Mouse (Mus musculus): ENCODE measurements around the gene Rspo4.

The Rspo4 gene

DNA sequence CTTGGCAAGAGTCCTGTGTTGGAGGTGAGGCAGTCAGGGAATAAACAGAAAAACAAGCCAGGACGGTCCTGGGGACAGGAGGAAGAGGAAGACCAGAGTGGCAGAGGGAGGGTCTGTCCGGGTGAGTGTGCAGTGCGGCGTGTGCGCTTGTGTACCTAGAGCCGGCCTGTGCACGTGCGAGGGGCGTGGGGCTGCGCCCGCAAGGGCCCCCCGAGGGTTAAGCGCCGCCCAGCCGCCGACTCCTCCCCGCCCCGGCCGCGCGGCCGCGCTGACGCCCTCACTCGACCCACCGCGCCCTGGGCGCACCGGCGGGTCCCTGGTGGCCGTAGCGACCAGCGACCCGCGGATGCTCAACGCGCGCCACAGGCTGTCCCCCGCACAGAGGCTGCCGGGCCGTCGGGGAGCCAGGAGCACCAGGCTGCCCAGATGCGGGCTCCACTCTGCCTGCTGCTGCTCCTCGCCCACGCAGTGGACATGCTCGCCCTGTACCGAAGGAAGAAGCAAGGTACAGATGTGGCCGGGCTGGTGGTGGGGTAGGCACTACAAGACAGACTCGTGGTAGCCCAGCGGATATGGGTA is at the start of gene Rspo4:
Gene Rspo4, plus strand, starts transcription at position 280 of the 579 bp plus-strand sequence.
- no peak for DNase-seq (ENCODE audit: low spot score in 2 of 2)

DNA sequence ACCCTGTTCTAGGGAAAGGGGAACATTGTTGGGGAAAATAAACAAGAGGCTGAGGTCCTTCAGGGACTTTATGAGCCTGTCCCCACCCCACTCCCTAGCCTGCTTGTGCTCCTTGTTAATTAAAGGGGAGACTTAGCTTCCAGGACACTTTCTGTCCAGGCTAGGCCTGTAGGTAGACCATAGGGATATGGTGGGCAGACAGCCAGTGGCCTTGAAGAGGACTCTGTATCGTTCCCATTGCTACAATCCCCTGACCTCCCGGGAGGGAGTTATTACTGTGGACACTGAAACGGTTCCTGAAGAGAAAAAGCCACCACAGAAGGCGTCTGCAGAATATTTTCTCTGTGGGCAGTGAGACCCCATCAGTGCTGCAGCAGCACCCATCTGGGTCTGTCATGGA is 27.1 kb upstream of the Rspo4 start:
- DNase-seq (ENCODE audit: low spot score in 2 of 2), result no peak

DNA sequence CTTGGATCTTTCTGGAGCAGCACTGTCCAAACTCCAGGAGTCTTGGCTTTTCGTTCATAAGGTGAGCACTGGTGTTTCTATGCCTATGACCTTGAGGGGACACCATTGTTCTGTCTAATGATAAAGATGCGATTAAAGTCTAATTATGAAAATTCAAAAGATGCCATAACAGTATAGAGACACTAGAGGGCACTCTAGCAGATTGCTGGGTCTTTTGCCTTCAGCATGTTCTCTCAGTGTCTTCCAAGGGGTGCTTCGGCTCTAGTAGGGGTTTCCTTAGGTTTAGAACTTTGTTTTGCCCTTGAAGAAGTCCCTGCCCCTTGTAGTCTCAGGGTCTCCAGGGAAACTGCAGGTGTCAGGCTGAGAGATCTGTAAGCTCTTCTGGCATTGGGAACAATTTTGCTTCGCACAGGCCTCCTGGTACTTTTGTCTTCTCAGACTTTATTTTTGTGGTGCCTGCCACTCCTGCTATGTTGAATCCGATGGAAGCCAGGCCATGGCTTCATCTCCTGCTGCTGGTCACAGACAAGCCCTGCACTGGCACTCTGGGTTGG is 19.6 kb downstream of the Rspo4 start:
- no peak for DNase-seq (ENCODE audit: low spot score in 2 of 2)

DNA sequence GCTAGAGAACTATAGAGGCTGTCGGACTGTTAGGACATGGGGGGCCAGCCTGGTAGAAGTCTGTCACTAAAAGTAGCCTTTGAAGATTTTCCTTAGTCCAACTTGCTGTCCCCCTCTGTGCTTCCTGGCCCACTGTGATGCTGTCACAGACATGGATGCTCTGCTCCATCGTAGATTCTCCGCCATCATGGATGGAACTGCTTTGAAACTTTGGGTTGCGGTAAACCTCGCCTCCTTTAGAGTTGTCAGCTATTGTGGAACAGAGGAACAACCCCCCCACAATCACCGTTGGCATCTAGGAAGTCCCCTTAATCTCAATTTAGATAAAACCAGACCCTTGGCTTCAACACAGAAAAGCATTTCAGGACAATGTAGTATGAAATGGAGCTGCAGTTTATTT is 22.2 kb downstream of the Rspo4 start:
- DNase-seq (ENCODE audit: low spot score in 2 of 2), result no peak

DNA sequence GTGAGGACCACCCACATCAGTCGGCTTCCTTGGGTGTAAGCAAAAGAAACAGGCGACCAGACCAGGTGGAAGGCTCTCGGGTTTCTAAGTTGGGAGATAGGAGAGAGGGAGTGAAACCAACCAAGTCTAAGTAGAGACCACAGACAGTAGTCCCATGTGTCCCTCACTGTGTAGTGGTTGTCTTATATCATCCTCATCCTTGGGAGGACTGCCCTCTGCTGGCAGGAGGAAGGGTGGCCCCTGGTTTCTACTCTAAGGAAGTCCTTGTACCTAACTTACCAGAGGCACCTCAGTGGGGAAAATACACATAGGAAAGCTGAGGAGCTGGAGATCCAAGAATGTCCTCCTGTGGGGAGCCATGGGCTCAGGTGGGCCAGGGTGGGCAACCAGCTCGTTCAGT is 23.8 kb downstream of the Rspo4 start:
- DNase-seq (ENCODE audit: low spot score in 2 of 2), result peak in 1 of 2 experiments; percentile 81

DNA sequence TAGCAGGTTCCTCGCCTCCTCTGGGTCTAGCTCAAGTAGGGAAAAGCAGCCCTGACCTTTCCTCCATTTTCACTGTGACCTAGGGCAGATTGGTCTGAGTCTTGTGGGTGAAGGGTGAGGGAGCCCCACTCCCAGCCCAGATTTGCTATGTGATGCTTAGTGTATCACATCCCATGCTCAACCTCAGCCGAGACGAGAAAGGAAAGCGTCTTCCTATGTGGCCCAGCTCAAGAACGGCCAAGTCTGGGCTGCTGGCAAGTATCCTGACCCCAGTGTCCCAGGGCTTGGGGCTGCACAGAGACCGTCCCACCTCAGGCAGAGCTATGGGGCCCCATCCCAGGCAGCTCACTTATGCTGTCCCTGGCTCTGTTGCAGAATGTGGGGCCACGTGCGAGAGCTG is 25.5 kb downstream of the Rspo4 start:
- DNase-seq (ENCODE audit: low spot score in 2 of 2), result no peak

DNA sequence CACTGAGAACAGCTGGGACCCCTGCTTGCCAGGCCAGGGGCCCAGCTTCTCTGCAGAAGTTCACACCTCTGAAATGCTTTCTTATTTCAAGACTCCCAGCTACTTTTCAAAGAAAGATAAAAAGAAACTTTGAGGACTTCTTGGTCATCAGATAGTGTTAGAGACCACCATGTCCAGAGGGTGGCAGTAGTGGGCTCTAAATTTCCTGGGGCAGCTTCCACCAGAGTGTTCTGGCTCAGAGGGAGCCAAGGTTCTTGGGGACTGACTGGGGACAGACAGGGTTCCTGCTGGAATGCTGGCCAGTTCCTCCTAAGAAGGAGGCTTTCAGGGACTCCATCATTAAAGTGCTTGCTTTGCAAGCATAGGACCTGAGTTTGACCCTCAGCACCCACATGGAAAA is 31.8 kb downstream of the Rspo4 start:
- DNase-seq (ENCODE audit: low spot score in 2 of 2), result no peak

DNA sequence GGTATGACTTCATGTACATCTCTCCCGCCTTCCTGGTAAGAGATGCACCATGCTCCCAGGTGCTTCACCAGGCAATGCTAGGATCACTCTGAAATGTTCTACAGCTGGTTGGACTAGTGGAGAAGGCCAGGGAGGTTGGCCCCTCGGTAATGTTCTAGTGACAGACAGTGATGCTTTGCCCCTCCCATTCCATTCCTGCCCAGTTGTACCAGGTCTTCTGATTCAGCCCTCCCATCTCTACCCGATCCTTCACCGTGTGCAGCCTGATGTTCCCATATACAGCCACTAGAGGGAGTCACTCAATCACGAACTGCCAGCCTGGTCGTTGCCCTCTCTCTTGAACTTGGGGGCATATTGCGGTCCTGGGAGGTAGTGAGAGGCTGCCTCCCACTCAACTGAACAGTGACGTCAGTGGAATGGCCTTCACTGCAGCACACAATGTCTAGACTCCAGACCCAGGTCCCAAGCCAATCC is 33.3 kb downstream of the Rspo4 start:
- DNase-seq (ENCODE audit: low spot score in 2 of 2), result peak in 1 of 2 experiments; percentile 58

DNA sequence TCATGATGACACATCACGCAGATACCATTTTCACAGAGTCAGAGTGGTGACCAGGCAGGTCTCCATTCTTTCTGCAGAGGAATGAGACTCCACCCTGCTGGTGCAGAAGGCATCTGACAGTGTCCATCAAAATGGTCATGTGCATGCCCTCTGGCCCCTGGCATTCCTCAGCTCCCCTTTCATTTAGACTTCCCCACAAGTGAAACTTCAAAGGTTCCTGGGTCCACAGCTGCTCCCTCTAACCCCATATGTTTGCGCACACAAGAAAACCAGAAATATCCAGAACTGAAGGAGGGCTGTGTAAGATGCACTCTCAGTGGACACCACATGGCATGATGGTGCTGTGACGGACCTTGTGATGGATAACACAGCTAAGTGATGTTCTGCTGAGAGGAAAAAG is 35.9 kb downstream of the Rspo4 start:
- no peak for DNase-seq (ENCODE audit: low spot score in 2 of 2)

DNA sequence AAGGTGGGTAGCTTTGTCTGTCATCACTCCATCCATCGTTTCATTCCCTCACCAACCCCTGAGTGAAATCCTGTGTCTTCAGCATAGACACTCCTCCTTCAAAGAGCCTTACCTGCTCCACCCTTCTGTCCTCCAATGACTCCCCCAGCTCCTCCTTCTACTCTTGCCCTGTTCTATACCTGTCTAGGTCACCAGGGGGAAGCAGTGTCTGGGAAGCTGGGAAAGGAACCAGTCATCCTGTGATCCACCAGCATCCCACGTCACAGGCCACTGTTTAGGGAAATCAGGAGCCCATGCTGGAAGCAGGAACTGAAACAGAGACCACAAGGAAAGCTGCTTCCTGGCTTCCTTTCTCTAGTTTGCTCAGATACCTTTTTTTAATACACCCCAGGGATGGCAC is 37.0 kb downstream of the Rspo4 start:
- no peak for DNase-seq (ENCODE audit: low spot score in 2 of 2)

DNA sequence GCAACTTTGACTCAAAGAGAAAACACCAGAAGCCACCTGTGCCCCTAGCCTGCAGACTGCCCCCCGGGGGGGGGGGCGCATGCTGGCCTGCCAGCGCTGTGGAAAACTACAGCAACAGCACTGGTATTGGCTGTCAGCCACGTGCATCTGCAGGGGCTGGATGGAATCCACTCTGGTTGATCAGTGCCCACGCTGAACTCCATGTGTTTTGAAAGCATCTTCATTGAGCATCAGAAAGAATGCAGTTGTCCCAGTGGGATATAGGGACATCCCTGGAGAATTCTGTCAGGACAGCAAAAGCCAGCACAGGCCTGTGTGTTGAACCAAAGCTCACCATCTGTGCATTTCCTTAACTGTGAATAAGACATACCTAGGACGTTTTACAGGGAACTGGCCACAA is 48.3 kb downstream of the Rspo4 start:
- DNase-seq (ENCODE audit: low spot score in 2 of 2), result peak in 1 of 2 experiments; percentile 30

DNA sequence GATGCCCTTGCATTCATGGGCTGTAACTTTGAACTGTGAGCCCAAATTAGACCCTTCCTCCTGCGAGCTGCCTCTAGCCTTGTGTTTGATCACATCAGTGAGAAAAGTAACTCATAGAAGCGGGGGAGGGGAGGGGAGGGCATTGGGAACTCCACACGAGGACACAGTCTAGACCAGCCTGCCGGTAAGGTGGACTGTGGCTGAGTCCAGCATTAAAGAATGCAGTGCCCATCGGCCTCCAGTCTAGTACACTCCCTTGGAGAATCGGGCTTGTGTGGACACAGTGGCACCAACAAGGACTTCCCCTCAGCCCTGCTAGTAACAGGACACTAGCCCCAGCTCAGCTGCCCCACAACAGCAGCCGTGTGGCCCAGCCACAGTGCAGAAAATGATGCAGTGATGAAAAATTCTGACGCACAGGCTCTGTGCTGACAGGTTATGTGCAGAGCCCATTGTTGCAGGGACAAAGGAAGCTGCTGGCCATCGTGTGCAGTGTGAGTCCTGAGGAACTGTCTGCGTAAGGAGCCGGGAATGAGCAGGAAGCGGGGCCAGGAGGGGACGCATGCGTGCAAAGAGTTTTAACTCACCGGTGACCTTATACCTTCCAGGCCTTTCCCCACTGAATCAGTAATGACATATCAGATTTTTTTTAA is 50.5 kb downstream of the Rspo4 start:
- no peak for DNase-seq (ENCODE audit: low spot score in 2 of 2)

DNA sequence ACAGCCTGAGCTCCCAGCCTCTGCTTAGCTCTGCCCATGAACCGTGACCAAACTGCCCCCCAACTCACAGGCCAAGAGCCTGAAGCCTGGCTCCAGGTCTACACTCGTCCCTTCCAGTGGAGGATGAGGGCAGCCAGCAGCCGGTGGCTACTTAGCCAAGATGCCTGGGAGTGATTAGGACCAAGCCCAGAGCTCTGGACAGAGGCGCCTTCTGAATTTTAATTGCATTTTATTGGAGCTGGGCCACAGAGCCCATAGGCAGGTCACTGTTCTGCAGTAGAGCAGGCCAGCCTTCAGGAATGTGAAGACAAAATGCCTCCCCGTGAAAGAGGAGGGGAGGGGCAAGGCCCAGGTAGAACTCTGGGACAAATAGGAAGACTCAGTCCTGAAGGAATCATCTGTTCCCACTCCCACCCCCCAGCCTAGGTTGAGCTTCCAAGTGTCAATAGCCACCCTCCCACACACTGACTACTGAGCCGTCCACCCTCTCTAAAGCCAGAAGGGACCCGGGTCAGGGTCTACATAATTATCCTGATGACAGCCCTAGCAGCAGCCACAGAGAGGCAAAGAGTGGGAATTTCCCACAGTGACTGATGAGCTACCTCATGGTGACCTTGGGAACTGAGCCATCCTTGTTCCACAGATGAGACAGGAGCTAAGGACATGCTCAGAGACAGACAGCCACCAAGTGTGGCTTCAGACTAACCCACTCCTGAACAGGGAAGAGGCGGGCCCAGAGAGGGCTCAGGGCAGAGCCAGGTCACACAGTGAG is 51.7 kb downstream of the Rspo4 start:
- peak in 1 of 2 experiments; percentile 22 for DNase-seq (ENCODE audit: low spot score in 2 of 2)

DNA sequence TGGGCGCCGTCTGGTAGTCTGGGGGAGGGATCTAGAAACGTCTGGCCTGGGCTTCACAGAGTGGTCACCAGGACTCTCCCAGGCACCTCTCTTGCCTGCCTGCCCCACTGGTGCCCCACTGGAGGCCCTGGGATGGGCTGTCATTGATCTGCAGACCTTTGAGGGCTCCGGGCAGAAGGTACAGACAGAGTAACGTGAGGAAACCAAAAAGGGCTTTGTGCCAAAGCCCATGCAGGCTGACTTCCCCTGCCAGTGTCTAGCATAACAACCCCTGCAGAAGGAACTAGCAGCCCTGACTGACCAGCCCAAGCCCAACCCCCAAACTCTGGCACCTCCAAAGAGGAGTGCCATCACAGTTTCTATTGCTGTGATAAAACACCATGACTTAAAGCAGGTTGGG is 53.2 kb downstream of the Rspo4 start:
- DNase-seq (ENCODE audit: low spot score in 2 of 2), result no peak

DNA sequence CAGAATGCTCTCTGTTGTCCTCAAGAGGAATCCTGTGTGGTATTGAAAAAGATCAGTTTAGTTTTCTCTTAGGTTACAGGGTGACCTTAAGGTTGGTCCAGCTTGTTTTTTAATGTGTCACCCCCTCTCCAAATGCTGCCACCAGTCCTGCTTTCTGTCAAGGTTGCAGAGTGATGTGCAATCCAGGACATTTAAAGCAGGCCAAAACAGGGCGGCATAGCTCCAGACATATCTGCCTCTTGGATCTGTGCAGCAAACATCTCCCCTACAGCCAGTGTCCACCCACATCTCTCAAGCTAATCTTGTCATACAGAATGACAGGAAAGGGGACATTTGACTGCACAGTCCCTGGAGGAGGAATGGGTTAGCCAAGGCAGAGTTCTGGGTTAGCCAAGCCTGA is 55.4 kb downstream of the Rspo4 start:
- DNase-seq (ENCODE audit: low spot score in 2 of 2), result no peak

DNA sequence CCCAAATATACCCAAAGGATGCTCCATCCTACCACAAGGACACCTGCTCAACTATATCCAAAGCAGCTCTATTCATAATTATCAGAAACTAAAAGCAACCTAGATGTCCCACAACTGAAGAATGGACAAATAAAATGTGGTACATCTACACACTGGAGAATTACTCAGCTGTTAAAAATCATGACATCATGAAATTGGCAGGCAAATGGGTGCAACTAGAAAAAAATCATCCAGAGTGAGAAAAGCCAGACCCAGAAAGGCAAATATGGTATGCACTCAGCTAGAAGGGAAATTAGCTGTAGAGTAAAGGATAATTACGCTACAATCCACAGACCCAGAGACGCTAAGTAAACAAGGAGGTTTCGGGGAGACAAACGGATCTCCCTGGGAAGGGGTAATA is 58.1 kb downstream of the Rspo4 start:
- no peak for DNase-seq (ENCODE audit: low spot score in 2 of 2)

DNA sequence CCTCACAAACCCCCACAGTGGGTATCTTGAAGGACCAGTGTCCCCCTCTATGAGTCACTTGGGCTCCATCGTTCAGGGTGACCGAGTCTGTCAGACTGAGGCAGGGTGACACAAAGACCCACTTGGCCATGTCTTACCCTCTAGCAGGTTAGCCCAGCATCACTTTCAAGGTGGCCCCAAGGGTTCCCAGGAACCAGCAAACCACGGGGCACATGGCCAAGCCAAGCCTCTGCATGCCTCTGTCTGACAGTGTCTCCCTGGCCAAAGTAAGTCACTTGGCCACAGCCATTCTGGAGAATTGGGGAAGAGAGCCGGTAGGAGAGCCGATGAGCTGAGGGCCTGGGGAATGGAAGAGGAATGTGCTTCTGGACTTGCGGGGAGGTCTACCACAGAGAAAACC is 60.5 kb downstream of the Rspo4 start:
- DNase-seq (ENCODE audit: low spot score in 2 of 2), result no peak

DNA sequence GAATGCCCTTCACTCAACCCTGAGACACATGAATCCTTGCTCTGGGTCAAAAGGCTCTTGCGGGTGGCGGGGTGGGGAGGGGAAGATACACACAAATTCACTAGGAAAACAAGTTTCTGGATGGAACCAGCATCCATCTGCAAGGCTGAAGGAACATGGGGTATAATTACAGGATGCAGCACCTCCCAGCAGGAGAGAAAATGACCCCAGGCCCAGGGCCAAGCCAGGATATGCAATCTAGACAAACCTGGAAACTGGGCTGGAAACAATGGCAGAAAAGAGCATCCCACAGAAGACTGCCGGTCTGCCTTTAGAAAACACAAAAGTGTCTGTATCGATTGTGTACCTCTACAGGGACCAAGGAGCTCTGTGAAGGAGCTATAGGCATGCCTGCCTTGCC is 61.2 kb downstream of the Rspo4 start:
- no peak for DNase-seq (ENCODE audit: low spot score in 2 of 2)

DNA sequence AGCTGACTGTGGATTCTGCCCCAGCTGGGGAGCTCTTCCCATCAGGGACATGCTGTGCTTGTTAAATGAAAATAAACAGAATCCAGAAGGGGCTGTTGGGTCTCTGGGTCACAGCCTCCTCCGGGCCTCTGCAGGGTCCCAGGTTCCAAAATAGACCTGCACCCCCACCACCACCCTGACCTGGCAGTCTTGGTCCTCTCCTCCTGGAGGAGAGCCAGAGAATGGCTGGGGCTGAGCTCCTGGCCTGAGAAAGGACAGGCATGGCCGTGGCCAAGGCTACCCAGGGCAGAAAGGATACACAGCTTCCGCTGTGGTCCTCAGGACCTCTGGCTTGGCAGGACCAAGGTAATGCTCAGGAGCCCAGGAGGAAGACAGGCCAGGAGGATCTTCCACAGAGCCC is 61.9 kb downstream of the Rspo4 start:
- no peak for DNase-seq (ENCODE audit: low spot score in 2 of 2)

DNA sequence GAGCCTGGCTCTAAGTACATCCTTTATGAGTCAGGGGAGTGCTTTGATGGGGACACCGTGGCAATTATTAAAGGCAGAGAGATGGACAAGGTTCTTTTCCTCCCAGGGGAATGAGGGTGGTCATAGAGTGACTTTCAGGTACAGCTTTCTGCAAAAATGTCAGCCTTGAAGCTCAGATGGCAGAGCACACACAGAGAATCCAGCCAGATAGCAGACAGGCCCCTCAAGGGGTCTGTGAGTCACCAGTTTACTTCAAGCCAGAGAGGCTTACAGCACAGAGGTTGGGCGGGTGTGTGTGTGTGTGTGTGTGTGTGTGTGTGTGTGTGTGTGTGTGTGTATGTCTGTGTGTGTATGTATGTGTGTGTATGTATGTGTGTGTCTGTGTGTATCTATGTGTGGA is 64.3 kb downstream of the Rspo4 start:
- no peak for DNase-seq (ENCODE audit: low spot score in 2 of 2)

DNA sequence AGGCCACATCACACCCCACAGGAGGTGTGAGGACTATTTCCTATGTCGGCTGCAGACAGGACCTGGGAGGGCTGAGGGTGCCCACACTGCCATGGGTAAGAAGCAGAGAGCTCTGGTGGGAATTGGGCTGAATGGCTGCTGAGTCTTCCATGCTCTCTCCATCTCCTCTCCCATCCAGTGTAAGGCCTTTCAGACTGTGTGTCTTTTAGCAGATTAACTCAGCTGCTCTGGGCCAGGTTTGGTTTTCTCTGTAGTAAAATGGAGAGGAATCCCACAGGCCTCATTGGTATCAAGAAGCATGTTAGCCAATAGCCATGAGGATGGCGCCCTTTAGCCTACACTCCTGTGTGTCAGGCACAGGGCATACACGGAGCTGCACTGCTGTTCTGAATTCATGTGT is 66.7 kb downstream of the Rspo4 start:
- no peak for DNase-seq (ENCODE audit: low spot score in 2 of 2)

DNA sequence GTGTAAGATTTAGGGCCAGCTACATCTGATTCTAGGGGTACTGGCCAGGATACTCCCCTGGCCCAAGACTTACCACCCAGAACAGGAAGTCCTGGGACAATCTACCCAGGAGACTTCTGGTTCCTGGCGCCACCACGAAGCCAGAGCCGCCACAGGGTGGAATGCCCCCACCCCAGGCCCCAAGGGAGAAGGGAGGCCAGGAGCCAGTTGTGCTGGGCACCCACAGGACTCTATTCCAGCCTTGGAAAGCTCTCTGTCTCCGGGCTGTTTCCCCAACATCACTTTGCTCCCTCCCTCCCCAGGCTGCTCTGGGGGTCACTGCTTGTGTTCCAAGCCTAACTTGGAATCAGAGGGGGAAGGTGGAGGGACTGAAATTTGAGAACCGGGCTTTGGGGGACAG is 67.8 kb downstream of the Rspo4 start:
- no peak for DNase-seq (ENCODE audit: low spot score in 2 of 2)

All from left cerebral cortex, adult 9 months (tissue).